In genomic region chr2:150803035-150803434, GRCm38 (mm10) we compare ENCODE assay signal across 10 mouse cellular contexts. TPM values are rescaled to one million over a fixed set of nuclear protein-coding genes. Genes with fewer than 3 reads are reported as not detected.
DNase-seq lines count a peak whose midpoint lies in the region; ATAC-seq lines count a peak whose summit lies in the region.
"Had no signal": no experiment of that assay in that cellular context is flagged by ENCODE, and none has a peak within 500 bp of the region (broad histone marks: within the 10 kb centered on the region; RNA-seq: fewer than 3 reads in every experiment).

No protein-coding gene starts in this region.

- peak; percentile 81 for ATAC-seq in inflammation-experienced regulatory T-cells, adult 6 months
- ATAC-seq in midbrain, embryonic 11.5 days (ENCODE audit: low FRiP score) = no peak

- peaks cover 3% of the 10 kb centered on the region; the same call in 1 of the 2 replicates for H3K36me3 ChIP-seq in midbrain, embryonic 11.5 days (ENCODE audit: control insufficient read depth, insufficient read depth, low read length)

- no peak overlapping the region for H3K9ac ChIP-seq in midbrain, embryonic 11.5 days (ENCODE audit: low read length)

- H3K4me1 ChIP-seq in midbrain, embryonic 11.5 days (ENCODE audit: control insufficient read depth, insufficient read depth, low read length) = no peaks in the 10 kb centered on the region

- H3K4me2 ChIP-seq in midbrain, embryonic 11.5 days = no peak overlapping the region

- H3K4me3 ChIP-seq in midbrain, embryonic 11.5 days (ENCODE audit: low read depth, low read length) = no peak overlapping the region
- H3K4me3 ChIP-seq: megakaryocyte, embryonic 14.5 days had no signal

- WGBS in midbrain, embryonic 11.5 days = 88% methylated on average over 1 of the region's 1 CpGs

- DNase-seq in adrenal gland, postnatal 10 days = peak; percentile 32
- no peak for DNase-seq in adrenal gland, adult 8-10 months
- peak; percentile 39 for DNase-seq in kidney, adult 9 months
- no peak for DNase-seq in kidney, adult 11 months
- DNase-seq in ES-CJ7 (ENCODE audit: low read depth, low spot score) = peak; percentile 37
- no peak for DNase-seq in gastrocnemius, adult 18-20 months (ENCODE audit: low spot score)
- DNase-seq in midbrain, embryonic 11.5 days (ENCODE audit: low spot score, missing footprints) = no peak
- DNase-seq: right cerebral cortex, postnatal 4 days had no signal

- no peaks in the 10 kb centered on the region for H3K9me3 ChIP-seq in midbrain, embryonic 11.5 days (ENCODE audit: control insufficient read depth, low read length)
- H3K9me3 ChIP-seq: megakaryocyte, embryonic 14.5 days had no signal

- no peak overlapping the region for H3K27ac ChIP-seq in midbrain, embryonic 11.5 days (ENCODE audit: low read depth, low read length)

- no peaks in the 10 kb centered on the region for H3K27me3 ChIP-seq in midbrain, embryonic 11.5 days (ENCODE audit: control insufficient read depth, insufficient read depth, low read length)
- H3K27me3 ChIP-seq: megakaryocyte, embryonic 14.5 days had no signal

RNA-seq across cellular contexts. Expression of gene Pygb, which starts 16.5 kb away (rescaled TPM):
- 10 to 100 TPM; 46.8 to 51.4 TPM for total RNA-seq in adrenal gland, postnatal 10 days (2021)
- 10 to 100 TPM; 42.0 to 71.6 (median 58.0) TPM for total RNA-seq in adrenal gland, adult 8-10 months (2022)
- polyA plus RNA-seq in inflammation-experienced regulatory T-cells, adult 6 months (2017; shearing (Covaris generic)) = 10 to 100 TPM; 45.0 to 48.4 (median 46.1) TPM
- 1 to 10 TPM; 4.5 to 5.5 TPM for total RNA-seq in gastrocnemius, adult 18-20 months (2021)
- 34.1 and 39.1 TPM in 2 replicates for polyA plus RNA-seq in midbrain, embryonic 11.5 days (2014; fragmentation: Nextera tagmentation; extraction: Ambion mirVana)

RNA-seq across cellular contexts. Expression of gene Entpd6, which starts 54.2 kb away (rescaled TPM):
- total RNA-seq in adrenal gland, postnatal 10 days (2021) = 10 to 100 TPM; 14.0 to 14.2 TPM
- total RNA-seq in adrenal gland, adult 8-10 months (2022) = 1 to 10 TPM; 6.4 to 9.8 (median 8.7) TPM
- polyA plus RNA-seq in inflammation-experienced regulatory T-cells, adult 6 months (2017; shearing (Covaris generic)) = 10 to 100 TPM; 20.2 to 37.4 (median 35.8) TPM
- total RNA-seq in gastrocnemius, adult 18-20 months (2021) = 1 to 10 TPM; 8.0 to 8.8 TPM
- 24.7 and 26.7 TPM in 2 replicates for polyA plus RNA-seq in midbrain, embryonic 11.5 days (2014; fragmentation: Nextera tagmentation; extraction: Ambion mirVana)

Comparison
In these comparisons a context has a peak if more than half of its experiments do, and no peak if none do; other contexts are left out.
1. DNase-seq: peak in adrenal gland, postnatal 10 days (single experiment), kidney, adult 9 months (single experiment) and ES-CJ7 (single experiment); none in adrenal gland, adult 8-10 months (single experiment), kidney, adult 11 months (single experiment), gastrocnemius, adult 18-20 months (single experiment) and midbrain, embryonic 11.5 days (single experiment).
2. RNA of gene Pygb, which starts 16.5 kb away (total RNA-seq): 42.0 to 71.6 TPM in adrenal gland, adult 8-10 months and 46.8 to 51.4 TPM in adrenal gland, postnatal 10 days; 4.5 to 5.5 TPM in gastrocnemius, adult 18-20 months; every median in the first group is over 4 times any median in the second.